Mouse (Mus musculus) Patski (cell line): ENCODE measurements at regions not wholly inside any gene's neighbourhood (a gene's known extent, or its start where the extent isn't known, plus 50 kb on each side); places are given as distances from the start of the nearest gene placed in this dataset.
"Not testable (repeated sequence)": the region's sequence is repeated elsewhere in the genome, so short reads cannot be mapped to it uniquely, and the experiment has no call there.

Experiments
- ATAC-seq: fragments of 100-300 bp; one replicate; pipeline ENCODE4 v1.8.0; 2021
- CTCF ChIA-PET: fragments of 350-600 bp; sonication (Branson Sonifier 250); formaldehyde crosslinking; loops from one replicate; lab custom pipeline; 2022; ENCODE audit warnings: inconsistent platforms; lab: Charles Lee
- POLR2A ChIA-PET: fragments of 350-600 bp; sonication (Branson Sonifier 250); formaldehyde crosslinking; loops from one replicate; lab custom pipeline; 2022; ENCODE audit warnings: antibody characterized with exemption, inconsistent platforms; lab: Charles Lee
- DNase-seq: peaks from one replicate; pipeline ENCODE4 v3.0.0-alpha.2; 2011; ENCODE audit warnings: low read depth, low spot score
- H3K27me3 ChIP-seq: fragments of 371-371 bp; one replicate; pipeline ENCODE4 v1.5.1; 2021
- in situ Hi-C: fragments of 300-500 bp; cut with MboI; formaldehyde crosslinking; loops from 3 replicates; pipeline ENCODE4 v1.11.1; 2018; ENCODE audit warnings: low pct_unique_long_range_greater_than_20kb, mixed read lengths

- in situ Hi-C loops, CTCF ChIA-PET, DNase-seq, H3K27me3 ChIP-seq, POLR2A ChIA-PET: not testable (repeated sequence)
- ATAC-seq, result peak; percentile 82
These were observed 50.9 kb upstream of the Vmn2r9 start for GRCm38 (mm10) chr5:108903134-108903923.
